Mouse (Mus musculus) hindbrain, embryonic 14.5 days (tissue): ENCODE data around the gene Epha2. TPM values are rescaled to one million over a fixed set of nuclear protein-coding genes. Genes with fewer than 3 reads are reported as not detected.

Source experiments
- ATAC-seq: fragments of 200-750 bp; cut with Nextera tagmentation; 2 replicates; pipeline ENCODE4 v1.8.0; 2017; ENCODE audit warnings: moderate number of reproducible peaks, mild to moderate bottlenecking, moderate TSS enrichment, moderate library complexity; ENCODE audit not compliant: low FRiP score
- DNase-seq: peaks from one replicate; pipeline ENCODE4 v3.0.0-alpha.2; 2015; ENCODE audit warnings: low spot score
- H3K27ac ChIP-seq: fragments of 300-500 bp; sonication (generic); 2 replicates; pipeline ENCODE4 v1.5.1; 2014; ENCODE audit warnings: mild to moderate bottlenecking, moderate library complexity
- H3K27me3 ChIP-seq: fragments of 300-500 bp; sonication (generic); 2 replicates; pipeline ENCODE4 v1.6.1; 2014; ENCODE audit warnings: mild to moderate bottlenecking, low read length, mixed read lengths; ENCODE audit not compliant: control insufficient read depth, insufficient read depth
- H3K36me3 ChIP-seq: fragments of 300-500 bp; sonication (generic); replicated peaks from 2 replicates; pipeline ENCODE4 v1.6.1; 2014; ENCODE audit not compliant: control insufficient read depth, insufficient read depth
- H3K4me1 ChIP-seq: fragments of 300-500 bp; sonication (generic); replicated peaks from 2 replicates; pipeline ENCODE4 v1.6.1; 2014; ENCODE audit warnings: antibody characterized with exemption, low read length, mixed read lengths; ENCODE audit not compliant: control insufficient read depth, insufficient read depth
- H3K4me2 ChIP-seq: fragments of 300-500 bp; sonication (generic); replicated peaks from 2 replicates; pipeline ENCODE4 v1.6.1; 2014; ENCODE audit warnings: mild to moderate bottlenecking, moderate library complexity
- H3K4me3 ChIP-seq: fragments of 300-500 bp; sonication (generic); replicated peaks from 2 replicates; pipeline ENCODE4 v1.5.1; 2014; ENCODE audit warnings: mild to moderate bottlenecking, low read length
- H3K9ac ChIP-seq: fragments of 300-500 bp; sonication (generic); 2 replicates; pipeline ENCODE4 v1.6.1; 2014
- H3K9me3 ChIP-seq: fragments of 300-500 bp; sonication (generic); 2 replicates; pipeline ENCODE4 v1.6.1; 2016; ENCODE audit warnings: low read length; ENCODE audit not compliant: control insufficient read depth
- WGBS: fragments of 180-500 bp; shearing (Covaris S2); extraction: QIAGEN DNeasy Blood & Tissue Kit; methylation state at CpG from one replicate; pipeline ENCODE4 v1.1.7; 2014; 5-methylcytosine and 5-hydroxymethylcytosine counted together
- polyA plus RNA-seq: library from polyadenylated mRNA; unstranded; fragments of >200 nt; fragmentation: Nextera tagmentation; extraction: Ambion mirVana; gene quantifications from 2 replicates; pipeline ENCODE4 v1.2.1, GENCODE M21; 2014

Epha2 gene
- polyA plus RNA-seq, 1 experiment from 2014 or later = 0.64 TPM

DNA sequence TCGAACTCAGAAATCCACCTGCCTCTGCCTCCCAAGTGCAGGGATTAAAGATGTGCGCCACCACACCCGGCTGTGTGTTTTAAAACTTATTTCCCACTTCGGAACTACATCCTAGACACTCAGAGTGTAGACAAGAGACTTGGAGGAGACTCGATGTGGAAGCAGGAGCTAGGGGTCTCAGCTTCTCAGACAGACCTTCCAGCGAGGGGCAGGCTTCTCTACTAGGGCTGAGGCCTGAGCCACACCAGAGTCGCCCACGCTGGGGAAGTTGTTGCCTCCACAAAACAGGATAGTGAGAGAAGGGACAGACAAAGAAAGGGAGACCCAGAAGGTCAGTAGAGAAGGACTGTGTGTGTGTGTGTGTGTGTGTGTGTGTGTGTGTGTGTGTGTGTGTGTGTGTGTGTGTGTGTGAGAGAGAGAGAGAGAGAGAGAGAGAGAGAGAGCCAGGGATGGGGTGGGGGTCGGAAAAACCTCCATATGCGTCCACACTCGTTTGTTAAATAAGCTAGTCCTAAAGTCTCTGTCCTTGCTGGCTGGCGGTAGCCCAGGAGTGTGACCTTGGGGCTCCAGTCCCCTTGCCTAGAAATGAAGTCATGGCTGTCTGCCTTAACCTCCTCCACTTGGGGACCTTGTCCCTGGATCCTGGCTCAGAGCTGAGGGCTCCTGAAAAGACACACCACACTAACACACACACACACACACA is 17.7 kb upstream of the Epha2 start:
- H3K36me3 ChIP-seq = no peaks in the 10 kb centered on the region
- no peak overlapping the region for H3K4me2 ChIP-seq
- peaks cover 13% of the 10 kb centered on the region for H3K27me3 ChIP-seq
- no peak overlapping the region for H3K4me3 ChIP-seq
- WGBS = 66% methylated on average over 11 of the region's 12 CpGs
- H3K9ac ChIP-seq = no peak overlapping the region
- no peak for ATAC-seq
- no peaks in the 10 kb centered on the region for H3K9me3 ChIP-seq
- DNase-seq = no peak
- H3K4me1 ChIP-seq = 0 out of 2 replicates have a peak, but pooled peaks cover 7% of the 10 kb centered on the region
- no peak overlapping the region for H3K27ac ChIP-seq

DNA sequence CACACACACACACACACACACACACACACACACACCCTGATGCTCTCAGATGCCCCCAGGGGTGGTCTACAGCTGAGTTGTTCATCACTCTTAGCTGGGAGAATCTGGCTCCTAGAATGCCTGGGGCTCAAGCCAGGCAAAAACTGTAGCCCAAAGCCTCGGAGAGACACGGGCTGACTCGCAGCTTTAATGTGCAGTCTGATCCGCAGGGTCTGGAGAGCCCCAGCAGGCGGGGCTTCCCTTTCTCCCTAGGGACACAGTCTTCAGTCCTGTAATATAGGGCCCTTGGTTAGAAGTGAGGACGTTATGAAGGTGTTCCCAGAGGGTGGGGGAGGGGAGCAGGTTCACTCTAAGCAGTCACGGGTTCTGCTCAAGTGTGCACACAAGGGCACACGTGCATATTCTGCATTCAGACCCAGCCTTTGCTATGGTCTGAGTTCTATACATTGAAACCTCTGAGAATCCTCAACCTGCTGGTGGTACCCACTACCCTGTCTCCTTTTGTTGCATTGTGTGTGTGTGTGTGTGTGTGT is 17.1 kb upstream of the Epha2 start:
- Histone ChIP-seq H3K9me3 (no peaks in the 10 kb centered on the region), H3K27ac (no peak overlapping the region), H3K36me3 (no peaks in the 10 kb centered on the region), H3K4me3 (no peak overlapping the region), H3K27me3 (peaks cover 13% of the 10 kb centered on the region), H3K4me1 (0 out of 2 replicates have a peak, but pooled peaks cover 7% of the 10 kb centered on the region), H3K9ac (no peak overlapping the region), H3K4me2 (no peak overlapping the region)
- WGBS = 18% methylated on average over 8 of the region's 8 CpGs
- ATAC-seq (no peak), DNase-seq (no peak)

DNA sequence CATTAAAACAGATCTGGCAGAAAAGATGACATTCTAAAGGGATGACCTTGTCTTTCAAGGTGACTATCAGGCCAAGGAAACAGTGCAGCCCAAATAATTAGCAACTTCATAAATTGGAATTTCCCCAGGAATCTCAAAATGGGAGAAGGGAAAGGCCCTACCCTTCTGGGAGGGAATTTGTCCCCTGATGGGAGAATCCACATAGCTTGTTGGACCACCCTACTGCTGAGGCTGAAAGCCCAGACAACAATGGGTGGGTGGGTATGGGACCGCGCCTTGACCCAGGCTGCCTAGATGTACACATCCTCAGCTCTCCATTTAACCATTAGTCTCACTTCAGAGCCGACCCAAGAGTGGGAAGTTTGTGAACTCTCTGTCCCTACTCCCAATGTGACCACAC is 16.6 kb upstream of the Epha2 start:
- Histone ChIP-seq H3K9me3 (no peaks in the 10 kb centered on the region), H3K4me1 (0 out of 2 replicates have a peak, but pooled peaks cover 7% of the 10 kb centered on the region), H3K4me3 (no peak overlapping the region), H3K36me3 (no peaks in the 10 kb centered on the region), H3K9ac (no peak overlapping the region), H3K27me3 (peaks cover 13% of the 10 kb centered on the region), H3K27ac (no peak overlapping the region), H3K4me2 (no peak overlapping the region)
- DNase-seq (no peak), ATAC-seq (no peak)
- WGBS = 68% methylated on average over 3 of the region's 3 CpGs

DNA sequence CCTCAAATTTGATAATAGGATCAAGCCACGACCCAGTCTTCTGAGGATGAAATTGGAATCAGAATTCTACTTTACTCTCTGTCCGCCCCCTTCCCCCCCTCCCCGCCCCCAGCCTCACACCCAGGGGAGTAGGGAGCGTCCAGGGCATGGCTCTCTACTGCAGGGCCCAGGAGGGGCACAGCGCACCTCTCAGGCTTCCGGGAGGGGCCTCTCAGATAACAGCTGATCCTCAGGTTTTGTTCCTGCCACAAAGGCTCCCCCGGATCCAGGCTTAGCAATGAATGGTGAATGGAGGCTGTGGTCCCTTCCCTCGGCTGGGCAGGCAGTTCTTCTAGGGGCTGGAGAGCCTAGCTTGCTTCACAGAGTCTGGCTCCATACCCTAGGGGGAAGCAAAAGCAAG is 15.9 kb upstream of the Epha2 start:
- Histone ChIP-seq H3K36me3 (no peaks in the 10 kb centered on the region), H3K27me3 (peaks cover 13% of the 10 kb centered on the region), H3K4me1 (0 out of 2 replicates have a peak, but pooled peaks cover 7% of the 10 kb centered on the region), H3K9ac (no peak overlapping the region), H3K9me3 (no peaks in the 10 kb centered on the region), H3K4me3 (no peak overlapping the region), H3K4me2 (no peak overlapping the region), H3K27ac (no peak overlapping the region)
- 6% methylated on average over 6 of the region's 8 CpGs for WGBS
- DNase-seq (no peak), ATAC-seq (no peak)

DNA sequence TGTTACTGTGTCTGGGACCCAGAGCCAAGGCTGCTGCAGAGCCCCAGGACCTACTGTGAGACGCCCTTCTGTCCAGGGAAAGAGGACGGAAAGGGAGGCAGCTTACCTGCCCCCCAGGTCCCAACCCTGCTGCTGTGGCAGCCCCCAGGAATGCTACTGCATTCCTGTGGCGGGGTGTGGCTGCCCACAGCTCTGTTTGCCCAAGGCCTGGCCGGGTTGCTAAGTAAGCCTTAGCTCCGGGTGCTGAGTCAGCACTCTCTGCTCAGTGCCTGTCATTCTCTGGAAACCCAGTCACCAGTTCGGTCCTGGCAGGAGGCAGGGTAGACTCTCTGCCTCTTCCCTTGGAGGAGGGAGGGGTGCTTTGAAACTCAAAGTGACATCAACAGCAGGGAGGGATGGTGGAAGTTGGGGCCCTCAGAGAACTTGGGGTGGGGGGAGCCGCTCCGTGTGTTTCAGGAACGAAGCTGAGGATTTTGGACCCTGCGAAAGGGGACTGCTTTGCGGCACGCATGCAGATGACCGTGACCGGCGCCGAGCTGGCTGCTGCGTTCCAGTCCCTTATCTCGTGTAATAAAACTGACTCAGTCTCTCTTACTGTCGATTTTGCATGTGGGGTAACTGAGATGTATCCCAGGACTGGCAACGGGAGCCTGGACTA is 14.1 kb upstream of the Epha2 start:
- H3K36me3 ChIP-seq = no peaks in the 10 kb centered on the region
- H3K9me3 ChIP-seq = no peaks in the 10 kb centered on the region
- H3K4me1 ChIP-seq = peaks cover 16% of the 10 kb centered on the region
- H3K4me3 ChIP-seq = no peak overlapping the region
- H3K27me3 ChIP-seq = peaks cover 24% of the 10 kb centered on the region
- WGBS = 14% methylated on average over 20 of the region's 20 CpGs
- H3K27ac ChIP-seq = no peak overlapping the region
- DNase-seq = no peak
- H3K4me2 ChIP-seq = 0 out of 2 replicates have a peak overlapping the region, but pooled peaks have one; percentile 3
- 0 out of 2 replicates have a peak overlapping the region, but pooled peaks have one; percentile 7 for H3K9ac ChIP-seq
- ATAC-seq = no peak

DNA sequence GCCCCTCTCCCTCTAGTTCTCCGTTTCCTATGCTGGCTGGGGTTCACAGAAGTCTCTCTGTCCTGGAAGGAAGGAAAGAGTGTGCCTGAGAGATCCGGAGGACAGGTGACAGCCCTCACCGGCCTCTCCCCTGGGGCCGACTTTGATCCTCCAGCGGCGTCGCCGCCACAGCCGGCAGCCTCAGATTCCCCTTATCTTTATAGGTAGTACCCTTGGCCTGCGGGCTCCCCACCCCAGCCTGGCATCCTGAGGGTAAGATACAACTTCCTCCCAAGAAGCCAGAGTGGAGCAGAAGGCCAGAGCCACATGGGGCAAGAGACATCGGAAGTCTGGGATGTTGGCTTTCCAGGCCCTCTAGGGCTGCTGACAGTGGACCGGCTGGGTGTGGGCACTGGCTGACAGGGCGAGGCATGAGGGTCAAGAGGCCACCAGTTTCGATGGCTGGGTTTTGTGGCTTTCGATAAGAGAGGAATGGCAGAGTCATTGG is 13.5 kb upstream of the Epha2 start:
- Histone ChIP-seq H3K9me3 (no peaks in the 10 kb centered on the region), H3K27ac (no peak overlapping the region), H3K4me1 (peaks cover 16% of the 10 kb centered on the region), H3K27me3 (peaks cover 30% of the 10 kb centered on the region), H3K4me2 (0 out of 2 replicates have a peak overlapping the region, but pooled peaks have one; percentile 3), H3K4me3 (no peak overlapping the region), H3K36me3 (no peaks in the 10 kb centered on the region), H3K9ac (0 out of 2 replicates have a peak overlapping the region, but pooled peaks have one; percentile 7)
- DNase-seq (no peak), ATAC-seq (no peak)
- WGBS = 14% methylated on average over 15 of the region's 15 CpGs

DNA sequence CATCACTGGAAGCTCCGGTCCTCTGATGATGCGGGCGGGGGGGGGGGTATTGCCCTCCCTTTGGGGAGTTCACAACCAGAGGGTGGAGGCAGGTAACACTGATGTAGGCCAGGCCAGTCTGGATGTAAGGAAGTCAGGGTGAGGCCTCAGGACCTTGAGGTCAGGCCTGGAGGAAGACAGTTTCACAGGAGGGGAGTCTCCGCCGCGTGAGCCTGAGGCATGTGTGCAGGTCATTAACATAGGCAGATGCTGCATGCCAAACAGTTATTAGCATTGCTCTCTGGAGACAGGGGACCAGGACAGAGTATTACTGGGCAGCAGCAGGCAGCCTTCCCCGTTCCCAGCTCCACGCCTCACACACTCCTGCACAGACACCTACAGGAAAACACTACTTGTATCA is 12.9 kb upstream of the Epha2 start:
- Histone ChIP-seq H3K4me2 (no peak overlapping the region), H3K36me3 (no peaks in the 10 kb centered on the region), H3K27ac (no peak overlapping the region), H3K27me3 (peaks cover 36% of the 10 kb centered on the region), H3K9ac (no peak overlapping the region), H3K4me1 (peaks cover 16% of the 10 kb centered on the region), H3K4me3 (no peak overlapping the region), H3K9me3 (no peaks in the 10 kb centered on the region)
- WGBS = 28% methylated on average over 8 of the region's 8 CpGs
- DNase-seq = no peak
- no peak for ATAC-seq

DNA sequence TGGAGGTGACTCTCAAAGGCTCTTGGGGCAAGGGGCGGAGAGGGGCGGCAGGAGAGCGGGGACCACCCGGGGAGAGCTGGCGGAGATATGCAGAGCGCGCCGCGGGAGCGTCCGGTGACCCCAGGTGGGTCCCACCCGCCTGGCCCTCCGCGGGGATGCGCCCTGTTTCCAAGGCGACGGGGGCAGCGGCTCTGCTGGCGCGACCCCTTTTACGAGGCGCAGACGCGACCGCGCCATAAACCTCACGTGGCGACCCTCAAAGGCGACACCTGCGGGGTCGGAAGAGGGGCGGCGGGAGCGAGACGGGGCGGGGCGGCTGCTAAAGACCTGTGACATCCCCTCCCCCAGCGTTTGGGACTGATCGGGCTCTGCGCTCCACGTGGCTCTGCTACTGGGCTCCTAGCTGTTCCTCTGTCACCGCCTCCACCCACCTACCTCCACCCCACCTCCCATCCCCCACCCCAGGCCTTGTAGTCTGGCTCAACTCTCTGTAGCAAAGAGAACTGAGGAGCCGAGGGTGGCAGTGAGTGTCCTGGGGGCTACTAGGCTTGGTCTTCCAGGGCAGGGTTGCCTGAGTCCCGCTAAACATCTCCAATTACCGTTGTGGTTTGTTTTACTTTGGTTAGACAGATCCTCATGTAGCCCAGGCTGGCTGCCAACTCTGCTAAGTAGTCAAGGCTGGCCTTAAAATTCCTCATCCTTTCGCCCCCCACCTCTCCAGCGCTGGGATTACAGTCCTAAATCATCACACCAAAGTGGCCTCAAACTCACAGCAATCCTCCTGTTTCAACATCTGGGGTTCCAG is 9.3 kb upstream of the Epha2 start:
- peaks cover 21% of the 10 kb centered on the region for H3K4me1 ChIP-seq
- 2% methylated on average over 32 of the region's 47 CpGs for WGBS
- DNase-seq = no peak
- H3K27ac ChIP-seq = no peak overlapping the region
- peak; percentile 21; the same call in 1 of the 2 replicates for ATAC-seq
- no peaks in the 10 kb centered on the region for H3K9me3 ChIP-seq
- peak overlapping the region; percentile 69 for H3K4me2 ChIP-seq
- no peaks in the 10 kb centered on the region for H3K36me3 ChIP-seq
- peak overlapping the region; percentile 52; the same call in 1 of the 2 replicates for H3K9ac ChIP-seq
- peak overlapping the region; percentile 34 for H3K4me3 ChIP-seq
- peaks cover 57% of the 10 kb centered on the region for H3K27me3 ChIP-seq
